Mouse (Mus musculus) hindbrain, postnatal 0 days (tissue): ENCODE results near the gene Cacna1f. TPM values are rescaled to one million over a fixed set of nuclear protein-coding genes. Genes with fewer than 3 reads are reported as not detected.

ENCODE experiments used
- ATAC-seq: fragments of 200-750 bp; cut with Nextera tagmentation; 2 replicates; pipeline ENCODE4 v1.8.0; 2017; ENCODE audit warnings: mild to moderate bottlenecking, moderate TSS enrichment, moderate library complexity
- DNase-seq: peaks from one replicate; pipeline ENCODE4 v3.0.0-alpha.2; 2015; ENCODE audit warnings: low spot score
- H3K27ac ChIP-seq: fragments of 300-500 bp; sonication (generic); 2 replicates; pipeline ENCODE4 v1.5.1; 2014; ENCODE audit warnings: mild to moderate bottlenecking
- H3K27me3 ChIP-seq: fragments of 300-500 bp; sonication (generic); 2 replicates; pipeline ENCODE4 v1.6.1; 2014; ENCODE audit warnings: low read length, mixed read lengths; ENCODE audit not compliant: insufficient read depth
- H3K36me3 ChIP-seq: fragments of 300-500 bp; sonication (generic); 2 replicates; pipeline ENCODE4 v1.6.1; 2014; ENCODE audit warnings: low read length, mixed read lengths; ENCODE audit not compliant: insufficient read depth
- H3K4me1 ChIP-seq: fragments of 300-500 bp; sonication (generic); 2 replicates; pipeline ENCODE4 v1.6.1; 2014; ENCODE audit warnings: antibody characterized with exemption, low read length, mixed read lengths; ENCODE audit not compliant: insufficient read depth
- H3K4me2 ChIP-seq: fragments of 300-500 bp; sonication (generic); 2 replicates; pipeline ENCODE4 v1.6.1; 2014; ENCODE audit warnings: low read depth, mild to moderate bottlenecking, low read length, moderate library complexity, mixed read lengths
- H3K4me3 ChIP-seq: fragments of 300-500 bp; sonication (generic); 2 replicates; pipeline ENCODE4 v1.5.1; 2014; ENCODE audit warnings: low read length
- H3K9ac ChIP-seq: fragments of 300-500 bp; sonication (generic); replicated peaks from 2 replicates; pipeline ENCODE4 v1.6.1; 2014; ENCODE audit warnings: mild to moderate bottlenecking, low read length, moderate library complexity, mixed read lengths
- H3K9me3 ChIP-seq: fragments of 300-500 bp; sonication (generic); 2 replicates; pipeline ENCODE4 v1.6.1; 2016; ENCODE audit warnings: low read length, mixed read lengths
- CTCF ChIP-seq: IDR thresholded peaks from 2 replicates; pipeline ENCODE4 v1.5.1; 2016; ENCODE audit warnings: antibody characterized with exemption, control low read depth, low read depth
- WGBS: fragments of 180-500 bp; shearing (Covaris S2); extraction: QIAGEN DNeasy Blood & Tissue Kit; methylation state at CpG from one replicate; pipeline ENCODE4 v1.1.7; 2014; 5-methylcytosine and 5-hydroxymethylcytosine counted together
- polyA plus RNA-seq: library from polyadenylated mRNA; unstranded; fragments of >200 nt; fragmentation: Nextera tagmentation; extraction: Ambion mirVana; gene quantifications from 2 replicates; pipeline ENCODE4 v1.2.1, GENCODE M21; 2015
- total RNA-seq: library from RNA; depleted of rRNA; stranded (reverse); fragments of >200 nt; gene quantifications from 2 replicates; pipeline ENCODE4 v1.2.3, GENCODE M21; 2014

Cacna1f gene
- total and polyA plus RNA-seq, 2 experiments from 2014 or later = 0.10 to 0.11 TPM

DNA sequence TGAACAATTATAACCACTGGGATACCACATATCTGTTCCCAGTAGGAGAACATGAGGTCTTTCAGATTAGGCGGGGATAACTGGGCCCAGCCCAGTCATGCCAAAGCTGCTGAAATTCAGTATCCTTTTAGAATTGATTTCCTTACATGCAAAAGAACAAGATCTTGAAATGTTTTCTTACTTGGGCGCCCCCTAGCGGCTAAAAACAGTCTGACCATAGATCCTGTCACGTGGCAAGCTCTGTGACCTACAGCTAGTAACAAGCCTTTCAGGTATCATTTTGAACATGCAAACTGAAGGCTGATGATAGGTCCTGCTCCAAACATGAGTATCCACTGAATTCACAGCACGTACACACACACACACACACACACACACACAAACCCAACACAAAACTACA lies 38.5 kb downstream of the Cacna1f start:
- no peak overlapping the region for H3K9ac ChIP-seq
- no peaks in the 10 kb centered on the region for H3K4me1 ChIP-seq
- H3K4me3 ChIP-seq = no peak overlapping the region
- no peaks in the 10 kb centered on the region for H3K27me3 ChIP-seq
- peak; percentile 67 for TF ChIP-seq CTCF
- no peak overlapping the region for H3K27ac ChIP-seq
- WGBS = 16% methylated on average over 5 of the region's 5 CpGs
- ATAC-seq = no peak
- no peak overlapping the region for H3K4me2 ChIP-seq
- no peaks in the 10 kb centered on the region for H3K36me3 ChIP-seq
- no peaks in the 10 kb centered on the region for H3K9me3 ChIP-seq
- DNase-seq = peak; percentile 84

DNA sequence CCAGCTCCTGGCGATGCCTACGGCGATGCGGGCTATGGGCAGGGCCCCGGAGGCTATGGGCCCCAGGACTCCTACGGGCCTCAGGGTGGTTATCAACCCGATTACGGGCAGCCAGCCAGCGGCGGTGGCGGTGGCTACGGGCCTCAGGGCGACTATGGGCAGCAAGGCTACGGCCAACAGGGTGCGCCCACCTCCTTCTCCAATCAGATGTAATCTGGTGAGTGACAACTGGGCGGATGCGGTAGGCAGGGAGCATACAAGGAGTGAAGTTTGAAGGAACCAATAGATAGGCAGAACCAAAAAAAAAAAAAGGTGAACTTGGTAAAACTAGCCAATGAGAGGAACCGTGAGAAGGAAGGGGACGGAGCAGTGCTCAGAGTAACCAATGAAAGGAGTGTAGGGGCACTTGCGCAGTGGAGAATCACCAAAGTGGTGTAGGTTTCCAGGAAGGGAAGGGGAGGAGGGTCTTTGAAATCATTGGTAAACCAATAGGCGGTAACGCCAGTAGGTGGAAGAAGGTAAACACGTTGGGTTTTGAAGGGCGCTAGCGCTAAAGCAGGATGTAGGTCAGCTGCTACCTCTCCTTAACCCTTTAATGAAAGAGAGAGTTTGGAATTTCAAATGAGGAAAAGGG lies 41.9 kb downstream of the Cacna1f start:
- DNase-seq = peak; percentile 84
- H3K4me2 ChIP-seq = peak overlapping the region; percentile 53
- TF ChIP-seq CTCF = peak; percentile 35
- no peaks in the 10 kb centered on the region for H3K4me1 ChIP-seq
- H3K27me3 ChIP-seq = no peaks in the 10 kb centered on the region
- ATAC-seq = peak; percentile 95
- H3K9ac ChIP-seq = peak overlapping the region; percentile 50; the same call in 1 of the 2 replicates
- peak overlapping the region; percentile 65 for H3K27ac ChIP-seq
- no peaks in the 10 kb centered on the region for H3K9me3 ChIP-seq
- H3K36me3 ChIP-seq = no peaks in the 10 kb centered on the region
- peak overlapping the region; percentile 25 for H3K4me3 ChIP-seq
- 30% methylated on average over 25 of the region's 25 CpGs for WGBS

DNA sequence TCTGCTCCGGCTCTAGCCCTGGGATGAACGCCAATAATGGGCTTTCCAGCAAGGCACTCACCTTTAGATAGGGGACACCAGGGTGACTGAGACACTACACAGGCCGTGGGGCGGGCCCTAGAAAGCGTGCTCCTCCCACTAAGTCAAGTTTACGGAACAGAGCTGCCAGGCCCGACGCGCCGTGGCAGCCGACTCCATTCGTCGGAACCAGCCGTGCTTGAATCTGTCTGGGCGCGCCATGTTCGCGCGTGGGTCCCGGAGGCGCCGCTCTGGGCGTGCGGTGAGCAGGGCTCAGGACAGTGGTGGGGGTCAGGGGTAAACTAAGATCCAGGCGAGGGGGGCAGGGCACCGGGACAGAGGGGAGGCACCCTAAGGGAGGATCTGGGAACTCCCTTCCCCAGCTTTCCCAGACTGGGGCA lies 50.3 kb downstream of the Cacna1f start, which contains the start of gene Prickle3:
Gene Prickle3 (plus strand): TSS at position 40 of the 419 bp plus-strand sequence.
- DNase-seq = peak; percentile 6
- Histone ChIP-seq H3K9ac (no peak within 1 kb of the TSS), H3K27ac (no peak within 1 kb of the TSS), H3K27me3 (no peaks in the 10 kb centered on the region), H3K36me3 (no peaks in the 10 kb centered on the region), H3K4me2 (peak within 1 kb of the TSS; percentile 47), H3K4me3 (peak within 1 kb of the TSS; percentile 23), H3K9me3 (no peaks in the 10 kb centered on the region), H3K4me1 (no peaks in the 10 kb centered on the region)
- no peak for TF ChIP-seq CTCF
- peak; percentile 57 for ATAC-seq
- 22% methylated on average over 26 of the region's 26 CpGs for WGBS

DNA sequence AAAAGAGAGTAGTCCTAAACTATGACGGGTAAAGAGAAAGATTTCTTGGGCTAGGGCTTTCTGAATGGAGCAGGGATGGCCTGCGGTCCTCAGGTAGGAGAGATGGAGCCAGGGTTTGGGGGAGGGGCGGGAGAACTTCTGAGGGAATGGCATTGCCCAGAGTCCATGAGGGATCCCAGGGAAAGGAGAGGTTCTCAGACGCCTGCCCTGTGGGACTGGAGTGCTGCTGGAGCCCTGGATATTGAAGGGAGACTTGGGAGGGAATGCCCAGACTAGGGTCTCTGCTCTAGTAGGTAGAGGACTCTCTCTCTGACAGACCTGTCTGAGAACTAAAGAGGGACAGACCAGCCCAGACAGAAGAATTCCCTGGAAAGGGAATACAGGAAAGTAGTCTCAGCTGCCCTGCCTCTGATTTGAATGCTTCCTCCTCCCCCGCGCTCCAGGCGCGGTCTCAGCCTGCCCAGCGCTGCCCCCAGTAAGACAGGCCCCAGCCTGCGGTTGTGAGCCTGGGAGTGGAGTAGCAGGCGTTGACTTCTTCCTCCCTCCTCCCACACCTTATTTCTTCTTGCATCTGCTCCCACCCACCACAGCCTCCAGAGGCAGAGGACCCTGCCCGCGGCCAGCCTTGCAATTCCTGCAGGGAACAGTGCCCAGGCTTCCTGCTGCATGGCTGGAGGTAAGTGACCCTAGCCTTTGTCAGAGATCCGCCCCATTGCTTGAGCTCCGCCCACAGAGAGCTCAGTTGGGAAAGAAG lies 51.3 kb downstream of the Cacna1f start:
- TF ChIP-seq CTCF = no peak
- H3K4me3 ChIP-seq = no peak overlapping the region
- no peaks in the 10 kb centered on the region for H3K36me3 ChIP-seq
- H3K9ac ChIP-seq = no peak overlapping the region
- H3K27ac ChIP-seq = no peak overlapping the region
- 33% methylated on average over 15 of the region's 15 CpGs for WGBS
- peak overlapping the region; percentile 47; the same call in 1 of the 2 replicates for H3K4me2 ChIP-seq
- H3K4me1 ChIP-seq = no peaks in the 10 kb centered on the region
- no peaks in the 10 kb centered on the region for H3K9me3 ChIP-seq
- ATAC-seq (no peak), DNase-seq (no peak)
- H3K27me3 ChIP-seq = no peaks in the 10 kb centered on the region

DNA sequence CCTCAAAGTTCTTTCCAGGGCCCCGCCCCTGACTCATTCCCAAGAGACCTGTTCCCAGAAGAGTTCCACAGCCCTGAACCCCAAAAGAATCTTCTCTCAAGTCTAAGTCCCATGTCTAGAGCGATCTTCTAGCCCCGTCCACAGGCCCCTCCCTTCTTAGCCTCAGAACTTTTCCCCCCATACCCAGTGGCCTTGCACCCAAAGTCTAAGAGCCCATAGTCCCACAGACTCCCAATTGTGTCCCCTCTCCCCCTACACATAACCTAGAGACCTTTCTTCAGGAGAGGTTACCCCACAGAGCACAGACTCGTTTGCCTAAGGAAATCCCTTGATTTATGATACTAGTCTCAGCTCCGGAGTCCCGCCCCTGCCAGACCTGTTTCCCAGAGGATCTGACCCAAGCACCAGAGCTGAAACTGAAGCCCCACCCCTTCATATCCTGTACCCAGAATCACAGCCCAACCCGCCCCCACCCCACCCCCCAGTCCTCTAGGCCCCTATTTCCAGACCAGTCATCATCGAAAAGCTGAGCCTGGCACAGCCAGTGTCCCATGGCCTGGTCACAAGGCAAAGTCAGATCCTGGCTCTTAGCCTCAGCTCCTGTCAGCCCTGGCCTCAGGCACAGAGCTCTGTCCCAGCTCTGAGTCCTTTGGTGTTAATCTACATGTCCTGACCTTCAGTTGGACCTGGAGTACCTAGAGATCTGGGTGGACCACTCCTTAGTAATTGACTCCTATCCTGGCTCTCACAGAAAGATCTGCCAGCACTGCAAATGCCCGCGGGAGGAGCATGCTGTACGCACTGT lies 52.1 kb downstream of the Cacna1f start:
- ATAC-seq = 0 out of 2 replicates have a peak, but pooled peaks have one; percentile 24

DNA sequence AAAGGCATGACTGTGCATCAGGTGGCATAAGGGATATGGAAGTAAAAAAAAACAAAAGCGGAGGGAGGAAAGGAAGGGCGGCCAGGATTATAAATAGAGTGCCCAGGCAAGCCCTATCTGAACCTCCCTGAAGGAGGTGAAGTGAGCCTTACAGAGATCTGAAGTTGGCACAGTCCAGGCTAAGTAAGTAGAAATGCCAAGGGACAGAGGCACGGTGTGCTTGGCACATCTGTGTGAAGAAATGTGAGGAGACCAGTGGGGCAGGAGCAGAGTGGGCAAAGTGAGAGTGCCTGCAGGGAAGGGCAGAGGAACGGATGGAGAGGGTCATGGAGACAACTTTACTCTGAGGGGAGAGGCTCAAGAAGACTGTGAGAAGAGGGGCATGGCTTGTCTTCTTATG lies 54.2 kb downstream of the Cacna1f start:
- DNase-seq = no peak
- Histone ChIP-seq H3K4me3 (no peak overlapping the region), H3K27me3 (no peaks in the 10 kb centered on the region), H3K27ac (no peak overlapping the region), H3K36me3 (no peaks in the 10 kb centered on the region), H3K9me3 (no peaks in the 10 kb centered on the region), H3K9ac (no peak overlapping the region), H3K4me2 (no peak overlapping the region), H3K4me1 (no peaks in the 10 kb centered on the region)
- 77% methylated on average over 4 of the region's 4 CpGs for WGBS
- ATAC-seq = no peak
- TF ChIP-seq CTCF = no peak

More for the DNA sequence above, 52.1 kb downstream of the Cacna1f start:
- H3K4me1 ChIP-seq = no peaks in the 10 kb centered on the region
- no peaks in the 10 kb centered on the region for H3K36me3 ChIP-seq
- 65% methylated on average over 11 of the region's 11 CpGs for WGBS
- H3K9me3 ChIP-seq = no peaks in the 10 kb centered on the region
- no peaks in the 10 kb centered on the region for H3K27me3 ChIP-seq
- no peak overlapping the region for H3K4me2 ChIP-seq
- H3K27ac ChIP-seq = no peak overlapping the region
- DNase-seq = no peak
- no peak for TF ChIP-seq CTCF
- H3K9ac ChIP-seq = no peak overlapping the region
- H3K4me3 ChIP-seq = no peak overlapping the region
